Mouse (Mus musculus): ENCODE measurements around the gene Stat3. TPM values are rescaled to one million over a fixed set of nuclear protein-coding genes. Genes with fewer than 3 reads are reported as not detected.

The Stat3 gene
- 17.2 and 19.3 TPM in 2 replicates for polyA plus RNA-seq (2012; rRNA removed)

GRCm38 (mm10) chr11:100939512-100940151 lies at the start of gene Stat3:
Stat3 (minus strand) TSS chr11:100939540.

GRCm38 (mm10) chr11:100970557-100970937 lies 31.2 kb upstream of the Stat3 start, which contains the start of gene Cavin1:
Cavin1 (minus strand) TSS chr11:100970887.

DNA sequence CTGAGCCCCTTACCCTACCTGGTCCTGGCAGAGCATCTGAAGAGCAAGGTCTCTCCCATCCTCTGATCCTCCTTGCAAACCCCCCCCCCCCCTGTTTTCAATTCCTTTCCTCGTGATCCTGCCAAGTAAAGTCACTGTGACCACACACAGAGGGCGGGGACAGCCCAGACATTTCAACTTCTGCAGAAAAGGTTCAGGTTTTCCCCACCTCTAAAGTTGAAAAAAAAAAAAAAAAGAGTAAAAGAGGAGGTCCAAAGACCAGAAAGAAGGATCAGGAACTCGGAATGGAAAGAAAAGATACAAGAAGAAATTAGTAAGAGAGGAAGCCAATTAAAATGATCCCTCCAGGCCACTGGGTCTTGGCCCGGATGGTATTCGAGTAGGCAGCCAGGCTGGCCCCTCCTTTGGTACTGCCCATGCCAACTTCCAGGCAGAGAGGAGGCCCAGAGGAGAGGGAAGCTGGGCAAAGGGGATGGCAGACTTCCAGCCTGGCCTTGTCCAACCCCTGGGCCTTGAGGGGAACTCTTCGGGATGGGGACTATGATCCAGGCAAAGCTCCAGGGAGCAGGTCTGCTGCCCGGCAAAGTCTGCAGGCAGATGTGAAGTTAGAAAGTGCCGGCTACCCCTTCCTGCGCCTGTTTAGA lies 80.3 kb downstream of the Stat3 start, which contains the start of gene Stat5a:
Gene Stat5a (plus strand): TSS at position 417 of the 644 bp plus-strand sequence.

DNA sequence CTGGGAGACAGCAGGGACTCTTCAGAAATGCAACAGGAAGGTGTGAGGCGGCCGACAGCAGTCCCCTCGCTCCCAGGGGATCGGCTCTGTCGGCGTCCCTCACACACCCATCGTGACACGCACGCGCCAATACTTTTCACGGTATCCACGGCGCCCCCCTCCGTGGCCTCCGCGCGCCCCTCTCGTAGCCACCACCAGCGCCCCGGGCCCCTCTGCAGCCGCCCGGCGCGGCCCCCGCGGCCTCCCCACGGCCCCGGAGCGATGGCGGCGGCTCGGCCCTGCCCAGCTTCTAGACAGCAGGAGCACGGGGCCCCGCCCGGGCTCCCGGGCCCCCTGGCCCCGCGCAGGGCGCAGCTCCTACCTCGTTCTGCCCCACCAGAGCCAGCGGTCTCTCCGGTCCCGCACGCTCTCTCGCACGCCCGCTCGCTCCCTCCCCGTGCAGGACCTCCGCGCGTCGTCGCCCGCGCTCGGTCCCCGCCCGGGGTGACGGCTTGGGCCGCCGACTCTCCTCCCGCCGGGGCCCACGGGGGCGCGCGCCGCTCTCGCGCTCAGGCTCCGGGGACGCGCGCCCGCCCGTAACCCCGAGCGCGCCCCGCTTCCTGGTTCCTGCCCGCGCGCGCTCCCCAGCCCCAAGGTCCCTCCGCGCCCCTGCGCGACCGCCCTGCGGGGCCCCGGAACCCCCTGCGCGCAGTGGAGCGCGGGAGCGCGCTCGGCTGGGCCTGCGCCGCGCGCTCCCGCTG lies 89.1 kb downstream of the Stat3 start, which contains the start of gene Stat5b:
Gene Stat5b (minus strand): TSS at position 687 of the 740 bp plus-strand sequence.

Other genes starting within 250 kb of the Stat3 start
- gene Zfp385c, start 247.1 kb downstream of the Stat3 start, polyA plus RNA-seq (2012; rRNA removed): 0.01 TPM in 1 of 2 replicates, not detected in the other
- 1.7 and 2.4 TPM in 2 replicates for gene Dhx58, start 235.3 kb downstream of the Stat3 start, polyA plus RNA-seq (2012; rRNA removed)
- 12.3 and 13.4 TPM in 2 replicates for gene Kat2a, start 227.1 kb downstream of the Stat3 start, polyA plus RNA-seq (2012; rRNA removed)
- not detected in 2 replicates for gene Hspb9, start 225.7 kb downstream of the Stat3 start, polyA plus RNA-seq (2012; rRNA removed)
- gene Rab5c, start 201.3 kb downstream of the Stat3 start, polyA plus RNA-seq (2012; rRNA removed): 91.8 and 106 TPM in 2 replicates
- gene Kcnh4, start 179.6 kb downstream of the Stat3 start, polyA plus RNA-seq (2012; rRNA removed): not detected in 2 replicates
- gene Hcrt, start 176.6 kb downstream of the Stat3 start, polyA plus RNA-seq (2012; rRNA removed): not detected in 2 replicates
- 1.9 and 2.3 TPM in 2 replicates for gene Ghdc, start 168.6 kb downstream of the Stat3 start, polyA plus RNA-seq (2012; rRNA removed)
- gene Stat5b, start 88.8 kb downstream of the Stat3 start, polyA plus RNA-seq (2012; rRNA removed): 11.0 and 13.0 TPM in 2 replicates
- gene Stat5a, start 80.2 kb downstream of the Stat3 start, polyA plus RNA-seq (2012; rRNA removed): 6.8 and 8.9 TPM in 2 replicates
- 7.0 and 7.8 TPM in 2 replicates for gene Cavin1, start 31.3 kb upstream of the Stat3 start, polyA plus RNA-seq (2012; rRNA removed)
- 28.4 and 31.1 TPM in 2 replicates for gene Atp6v0a1, start 69.9 kb upstream of the Stat3 start, polyA plus RNA-seq (2012; rRNA removed)
- 2.9 and 3.4 TPM in 2 replicates for gene Naglu, start 130.5 kb upstream of the Stat3 start, polyA plus RNA-seq (2012; rRNA removed)
- gene Hsd17b1, start 138.9 kb upstream of the Stat3 start, polyA plus RNA-seq (2012; rRNA removed): 0.16 and 0.29 TPM in 2 replicates
- 13.9 and 16.1 TPM in 2 replicates for gene Coasy, start 143.0 kb upstream of the Stat3 start, polyA plus RNA-seq (2012; rRNA removed)
- gene Mlx, start 147.7 kb upstream of the Stat3 start, polyA plus RNA-seq (2012; rRNA removed): 16.2 and 18.2 TPM in 2 replicates
- gene Psmc3ip, start 155.9 kb upstream of the Stat3 start, polyA plus RNA-seq (2012; rRNA removed): 17.9 and 19.9 TPM in 2 replicates
- 18.0 and 21.8 TPM in 2 replicates for gene Retreg3, start 180.4 kb upstream of the Stat3 start, polyA plus RNA-seq (2012; rRNA removed)
- gene Tubg1, start 180.4 kb upstream of the Stat3 start, polyA plus RNA-seq (2012; rRNA removed): 8.7 and 13.8 TPM in 2 replicates
- gene Tubg2, start 216.4 kb upstream of the Stat3 start, polyA plus RNA-seq (2012; rRNA removed): 0.08 and 0.11 TPM in 2 replicates
- 0.14 and 0.15 TPM in 2 replicates for gene Cntnap1, start 231.0 kb upstream of the Stat3 start, polyA plus RNA-seq (2012; rRNA removed)
- gene Plekhh3, start 231.8 kb upstream of the Stat3 start, polyA plus RNA-seq (2012; rRNA removed): 0.95 and 0.97 TPM in 2 replicates
- not detected in 2 replicates for gene Ccr10, start 235.9 kb upstream of the Stat3 start, polyA plus RNA-seq (2012; rRNA removed)

Data from liver, embryonic 14 days (tissue).